Mouse (Mus musculus): ENCODE measurements around the gene Fam19a2. TPM values are rescaled to one million over a fixed set of nuclear protein-coding genes. Genes with fewer than 3 reads are reported as not detected.

Gene Fam19a2
- polyA plus RNA-seq, 1 experiment from 2014 or later, result 1.6 TPM

DNA sequence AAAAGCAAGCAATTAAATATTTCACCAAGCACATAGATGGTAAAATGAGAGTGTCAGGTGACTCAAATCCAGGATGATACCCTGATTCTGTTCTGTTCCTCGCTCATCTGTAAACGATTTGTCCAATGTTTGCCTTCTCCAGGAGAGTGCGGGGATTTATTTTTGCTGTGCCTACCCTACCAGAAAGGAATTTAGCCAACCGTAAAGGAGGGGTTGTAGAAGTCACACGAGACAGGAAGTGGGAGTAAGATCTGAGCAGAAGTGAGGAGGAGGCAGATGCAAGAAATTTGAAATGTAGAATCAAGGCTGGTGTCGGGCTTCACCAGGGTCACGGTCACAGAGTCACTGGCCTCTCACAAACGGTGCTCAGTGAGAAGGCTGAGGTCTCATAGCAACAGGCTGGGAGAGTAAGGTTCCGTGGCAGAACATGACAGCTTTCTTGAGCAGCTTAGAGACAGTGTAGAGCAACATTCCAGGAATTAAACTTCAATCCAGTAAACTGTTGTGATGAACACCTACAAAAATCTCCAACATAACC is 419.0 kb downstream of the Fam19a2 start:
- 34% methylated on average over 9 of the region's 9 CpGs for WGBS
- no peak for ATAC-seq (ENCODE audit: borderline replicate concordance, extremely low read depth, low FRiP score, low TSS enrichment)
- H3K9me3 ChIP-seq, result no peaks in the 10 kb centered on the region
- no peaks in the 10 kb centered on the region for H3K36me3 ChIP-seq
- H3K4me2 ChIP-seq, result no peak overlapping the region
- H3K9ac ChIP-seq, result no peak overlapping the region
- H3K4me1 ChIP-seq, result no peaks in the 10 kb centered on the region
- H3K4me3 ChIP-seq, result no peak overlapping the region
- H3K27me3 ChIP-seq, result no peaks in the 10 kb centered on the region
- H3K27ac ChIP-seq, result no peak overlapping the region

DNA sequence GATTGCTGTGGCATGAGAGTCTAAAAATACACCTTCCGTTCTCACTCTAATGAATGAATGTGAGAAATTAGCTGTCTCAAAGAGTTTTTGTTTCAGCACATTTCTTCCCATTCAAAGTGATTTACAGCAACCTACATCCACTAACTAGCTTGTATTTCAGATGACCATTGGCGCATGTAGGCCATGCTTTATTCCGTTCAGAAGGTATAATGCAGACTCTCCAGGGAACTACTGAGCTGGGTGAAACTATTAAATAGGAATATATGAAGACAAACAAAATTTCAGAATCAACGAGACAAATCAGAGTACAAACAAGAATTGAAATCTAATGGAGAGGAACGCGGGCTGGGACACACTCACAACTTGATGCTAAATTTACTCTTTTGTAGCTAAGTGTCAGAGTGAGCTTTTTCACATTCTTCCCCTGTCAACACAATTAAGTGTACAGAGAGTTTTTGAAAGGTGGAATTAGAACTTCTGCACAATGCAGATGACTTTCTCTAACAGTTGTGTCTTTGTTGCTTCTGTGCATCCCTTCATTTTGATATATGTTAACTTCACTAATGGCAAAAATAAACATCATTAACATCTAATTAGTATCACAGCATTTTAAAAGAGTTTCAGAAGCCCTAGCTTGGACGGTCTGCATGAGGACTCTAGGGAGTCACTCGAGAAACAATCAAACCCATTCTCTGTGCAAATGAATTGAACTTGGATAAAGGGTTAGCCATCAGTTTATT is 428.6 kb downstream of the Fam19a2 start:
- ATAC-seq (ENCODE audit: borderline replicate concordance, extremely low read depth, low FRiP score, low TSS enrichment), result no peak
- Histone ChIP-seq H3K4me1 (no peaks in the 10 kb centered on the region), H3K27me3 (no peaks in the 10 kb centered on the region), H3K9ac (no peak overlapping the region), H3K4me3 (no peak overlapping the region), H3K4me2 (no peak overlapping the region), H3K36me3 (no peaks in the 10 kb centered on the region), H3K9me3 (no peaks in the 10 kb centered on the region), H3K27ac (no peak overlapping the region)
- 82% methylated on average over 8 of the region's 8 CpGs for WGBS

DNA sequence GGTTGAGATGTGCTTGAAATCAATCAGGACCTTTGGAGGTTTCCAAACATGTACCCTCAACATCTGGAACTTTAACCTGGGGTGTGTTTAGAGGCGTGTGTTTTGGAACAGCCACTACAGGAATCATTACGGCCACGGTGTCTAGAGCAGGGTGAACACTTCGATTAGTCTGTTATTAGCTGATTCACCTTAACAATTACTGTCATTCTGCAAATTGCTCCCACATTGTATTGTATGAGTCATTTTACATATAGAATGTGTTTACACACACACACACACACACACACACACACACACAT is 429.1 kb downstream of the Fam19a2 start:
- H3K9ac ChIP-seq, result no peak overlapping the region
- no peaks in the 10 kb centered on the region for H3K9me3 ChIP-seq
- no peak for ATAC-seq (ENCODE audit: borderline replicate concordance, extremely low read depth, low FRiP score, low TSS enrichment)
- H3K27ac ChIP-seq, result no peak overlapping the region
- 93% methylated on average over 4 of the region's 4 CpGs for WGBS
- H3K36me3 ChIP-seq, result no peaks in the 10 kb centered on the region
- no peak overlapping the region for H3K4me3 ChIP-seq
- H3K4me1 ChIP-seq, result no peaks in the 10 kb centered on the region
- no peaks in the 10 kb centered on the region for H3K27me3 ChIP-seq
- no peak overlapping the region for H3K4me2 ChIP-seq

GRCm38 (mm10) chr10:123702595-123702994 is 438.8 kb downstream of the Fam19a2 start:
- Histone ChIP-seq H3K27me3 (no peaks in the 10 kb centered on the region), H3K4me2 (no peak overlapping the region), H3K27ac (no peak overlapping the region), H3K4me3 (no peak overlapping the region), H3K9ac (no peak overlapping the region), H3K36me3 (no peaks in the 10 kb centered on the region), H3K4me1 (no peaks in the 10 kb centered on the region), H3K9me3 (no peaks in the 10 kb centered on the region)
- 38% methylated on average over 4 of the region's 4 CpGs for WGBS
- no peak for ATAC-seq (ENCODE audit: borderline replicate concordance, extremely low read depth, low FRiP score, low TSS enrichment)

DNA sequence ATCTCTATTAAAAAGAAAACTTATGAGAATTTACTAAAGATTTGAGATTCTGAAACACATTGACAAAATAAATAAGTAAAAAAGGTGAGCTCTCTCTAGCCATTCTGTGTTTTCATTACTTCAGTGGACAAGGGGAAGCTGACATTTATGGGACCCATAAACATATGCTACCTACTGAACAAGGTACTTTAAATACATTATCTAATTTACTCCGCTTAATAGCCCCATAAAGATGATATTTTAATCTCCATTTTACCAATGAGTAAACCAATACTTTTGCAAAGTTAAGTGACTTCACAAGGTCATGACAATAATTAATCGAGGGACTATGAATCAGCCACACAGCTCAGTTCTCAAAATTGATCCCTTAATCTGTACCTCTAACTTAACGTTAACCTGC is 443.2 kb downstream of the Fam19a2 start:
- Histone ChIP-seq H3K36me3 (no peaks in the 10 kb centered on the region), H3K27ac (no peak overlapping the region), H3K4me2 (no peak overlapping the region), H3K9ac (no peak overlapping the region), H3K4me1 (no peaks in the 10 kb centered on the region), H3K27me3 (no peaks in the 10 kb centered on the region), H3K9me3 (no peaks in the 10 kb centered on the region), H3K4me3 (no peak overlapping the region)
- no peak for ATAC-seq (ENCODE audit: borderline replicate concordance, extremely low read depth, low FRiP score, low TSS enrichment)
- WGBS, result 88% methylated on average over 3 of the region's 3 CpGs

- Histone ChIP-seq H3K36me3 (no peaks in the 10 kb centered on the region), H3K4me3 (no peak overlapping the region), H3K9ac (no peak overlapping the region), H3K27ac (no peak overlapping the region), H3K4me1 (no peaks in the 10 kb centered on the region), H3K4me2 (no peak overlapping the region), H3K27me3 (no peaks in the 10 kb centered on the region), H3K9me3 (no peaks in the 10 kb centered on the region)
- ATAC-seq (ENCODE audit: borderline replicate concordance, extremely low read depth, low FRiP score, low TSS enrichment), result no peak
- WGBS, result 72% methylated on average over 2 of the region's 2 CpGs
Observed at GRCm38 (mm10) chr10:123710738-123711137, 446.9 kb downstream of the Fam19a2 start.

DNA sequence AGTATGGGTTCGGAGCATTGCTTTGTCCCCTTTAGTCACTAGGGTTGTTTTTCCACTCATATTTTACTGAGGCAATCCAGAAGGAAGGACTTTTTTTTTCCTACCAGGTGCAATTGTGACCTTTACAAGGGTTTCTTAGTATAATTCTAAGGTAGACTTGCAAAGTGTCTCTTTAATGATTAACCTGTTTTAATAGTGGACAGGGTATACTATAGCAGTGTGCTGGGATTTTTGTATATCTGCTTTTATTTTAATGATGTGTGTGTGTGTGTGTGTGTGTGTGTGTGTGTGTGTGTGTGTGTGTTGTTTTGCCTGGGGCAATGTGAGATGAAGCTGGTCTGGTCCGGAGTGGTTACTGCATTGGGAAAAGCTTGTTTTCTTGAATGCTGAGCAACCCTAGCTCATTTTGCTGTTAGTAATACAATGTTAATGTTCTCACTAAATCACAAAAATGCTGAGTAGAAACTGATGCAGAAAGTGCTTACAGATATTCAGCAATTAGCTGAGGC is 458.2 kb downstream of the Fam19a2 start:
- Histone ChIP-seq H3K27ac (no peak overlapping the region), H3K4me3 (no peak overlapping the region), H3K4me1 (no peaks in the 10 kb centered on the region), H3K36me3 (no peaks in the 10 kb centered on the region), H3K4me2 (no peak overlapping the region), H3K9ac (no peak overlapping the region), H3K27me3 (no peaks in the 10 kb centered on the region), H3K9me3 (no peaks in the 10 kb centered on the region)
- no peak for ATAC-seq (ENCODE audit: borderline replicate concordance, extremely low read depth, low FRiP score, low TSS enrichment)
- WGBS, result 71% methylated on average over 2 of the region's 2 CpGs

GRCm38 (mm10) chr10:123723641-123724040 is 459.8 kb downstream of the Fam19a2 start:
- Histone ChIP-seq H3K9me3 (no peaks in the 10 kb centered on the region), H3K4me2 (no peak overlapping the region), H3K4me1 (no peaks in the 10 kb centered on the region), H3K36me3 (no peaks in the 10 kb centered on the region), H3K4me3 (no peak overlapping the region), H3K27me3 (no peaks in the 10 kb centered on the region), H3K9ac (no peak overlapping the region), H3K27ac (no peak overlapping the region)
- ATAC-seq (ENCODE audit: borderline replicate concordance, extremely low read depth, low FRiP score, low TSS enrichment), result no peak

DNA sequence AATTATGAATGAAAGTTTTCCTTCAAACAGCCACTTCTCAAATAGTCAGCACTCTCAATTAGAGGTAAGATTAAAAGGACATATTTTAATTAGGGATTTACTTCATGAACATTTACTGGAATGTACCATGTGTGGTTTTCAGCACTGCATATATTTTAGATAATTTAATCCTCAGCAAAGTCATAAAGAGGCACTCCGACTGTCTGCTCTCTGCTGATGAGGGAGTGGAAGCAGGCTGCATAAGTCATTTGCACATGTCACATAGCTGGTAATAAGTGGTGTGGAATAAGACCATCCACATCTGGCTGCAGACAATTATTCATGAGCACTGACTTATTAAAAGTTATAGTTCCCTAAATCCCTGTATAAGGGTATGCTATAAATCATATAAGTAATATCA is 484.5 kb downstream of the Fam19a2 start:
- Histone ChIP-seq H3K36me3 (no peaks in the 10 kb centered on the region), H3K4me1 (no peaks in the 10 kb centered on the region), H3K4me2 (no peak overlapping the region), H3K27ac (no peak overlapping the region), H3K27me3 (no peaks in the 10 kb centered on the region), H3K9ac (no peak overlapping the region), H3K4me3 (no peak overlapping the region), H3K9me3 (no peaks in the 10 kb centered on the region)
- 63% methylated on average over 1 of the region's 1 CpGs for WGBS
- ATAC-seq (ENCODE audit: borderline replicate concordance, extremely low read depth, low FRiP score, low TSS enrichment), result no peak

DNA sequence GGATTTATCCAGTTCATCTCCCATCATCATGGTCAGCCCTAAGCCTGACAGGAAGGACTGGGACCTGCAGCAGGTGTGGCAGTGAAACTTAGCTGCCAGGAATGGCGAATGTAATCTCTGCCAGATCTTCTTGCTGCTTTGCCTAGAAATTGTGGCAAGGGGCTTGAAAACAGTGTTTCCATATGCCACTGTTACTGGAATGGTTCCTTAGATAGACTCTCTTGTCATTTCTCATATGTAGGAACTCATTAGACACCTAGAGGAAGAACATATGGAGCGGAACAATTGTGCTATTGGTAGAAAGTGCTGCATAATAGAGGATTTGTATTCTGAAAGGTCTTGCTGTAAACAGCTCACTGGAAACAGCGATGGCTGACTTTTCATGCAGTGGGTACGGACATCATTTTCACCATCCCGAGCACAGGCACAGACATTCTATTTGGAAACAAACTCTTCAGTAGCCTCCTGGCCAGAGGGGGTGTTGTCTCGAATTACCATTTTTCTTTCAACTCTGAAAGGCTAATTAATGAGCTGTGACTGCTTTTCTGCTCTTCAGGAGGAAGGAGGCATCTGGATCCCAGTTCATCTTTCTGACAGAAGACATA is 488.0 kb downstream of the Fam19a2 start:
- no peaks in the 10 kb centered on the region for H3K27me3 ChIP-seq
- H3K27ac ChIP-seq, result no peak overlapping the region
- H3K4me2 ChIP-seq, result no peak overlapping the region
- no peak overlapping the region for H3K4me3 ChIP-seq
- no peak for ATAC-seq (ENCODE audit: borderline replicate concordance, extremely low read depth, low FRiP score, low TSS enrichment)
- no peaks in the 10 kb centered on the region for H3K4me1 ChIP-seq
- 42% methylated on average over 6 of the region's 6 CpGs for WGBS
- no peaks in the 10 kb centered on the region for H3K36me3 ChIP-seq
- no peak overlapping the region for H3K9ac ChIP-seq
- H3K9me3 ChIP-seq, result no peaks in the 10 kb centered on the region

DNA sequence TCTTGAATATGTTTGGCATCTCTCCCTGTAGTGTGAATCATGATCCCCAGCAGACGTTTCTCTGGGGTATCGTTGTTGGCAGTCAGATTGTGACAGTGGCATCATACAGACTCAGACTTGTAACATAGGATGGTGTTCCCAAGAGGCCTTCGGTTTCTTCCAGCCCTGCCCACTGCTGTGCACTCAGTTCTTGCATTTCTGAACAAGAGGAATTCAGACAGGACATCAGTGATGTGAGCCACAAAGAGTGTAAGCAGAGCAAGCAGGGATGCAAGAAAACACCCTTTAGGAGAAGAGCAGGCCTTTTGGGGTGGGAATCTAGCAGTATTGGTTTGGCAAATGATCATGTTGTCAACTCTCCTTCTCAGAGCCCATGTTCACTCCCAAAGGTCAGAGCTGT is 489.0 kb downstream of the Fam19a2 start:
- Histone ChIP-seq H3K4me1 (no peaks in the 10 kb centered on the region), H3K27me3 (no peaks in the 10 kb centered on the region), H3K4me2 (no peak overlapping the region), H3K9ac (no peak overlapping the region), H3K4me3 (no peak overlapping the region), H3K9me3 (no peaks in the 10 kb centered on the region), H3K36me3 (no peaks in the 10 kb centered on the region), H3K27ac (no peak overlapping the region)
- no peak for ATAC-seq (ENCODE audit: borderline replicate concordance, extremely low read depth, low FRiP score, low TSS enrichment)
- WGBS, result 68% methylated on average over 3 of the region's 3 CpGs

GRCm38 (mm10) chr10:123753996-123754395 is 490.2 kb downstream of the Fam19a2 start:
- H3K4me2 ChIP-seq, result no peak overlapping the region
- no peak overlapping the region for H3K9ac ChIP-seq
- H3K27me3 ChIP-seq, result no peaks in the 10 kb centered on the region
- no peaks in the 10 kb centered on the region for H3K9me3 ChIP-seq
- ATAC-seq (ENCODE audit: borderline replicate concordance, extremely low read depth, low FRiP score, low TSS enrichment), result no peak
- no peaks in the 10 kb centered on the region for H3K4me1 ChIP-seq
- no peak overlapping the region for H3K27ac ChIP-seq
- H3K36me3 ChIP-seq, result no peaks in the 10 kb centered on the region
- H3K4me3 ChIP-seq, result no peak overlapping the region
- WGBS, result 84% methylated on average over 4 of the region's 4 CpGs
